Mouse (Mus musculus) forebrain, embryonic 12.5 days (tissue): ENCODE measurements around the gene Insl6. TPM values are rescaled to one million over a fixed set of nuclear protein-coding genes. Genes with fewer than 3 reads are reported as not detected.

Experiments
- ATAC-seq: fragments of 200-750 bp; cut with Nextera tagmentation; 2 replicates; pipeline ENCODE4 v1.8.0; 2017; ENCODE audit warnings: moderate TSS enrichment; ENCODE audit not compliant: low FRiP score
- H3K27ac ChIP-seq: fragments of 300-500 bp; sonication (generic); 2 replicates; pipeline ENCODE4 v1.5.1; 2016; ENCODE audit warnings: mild to moderate bottlenecking
- H3K27me3 ChIP-seq: fragments of 300-500 bp; sonication (generic); 2 replicates; pipeline ENCODE4 v1.6.1; 2016; ENCODE audit warnings: mild to moderate bottlenecking
- H3K36me3 ChIP-seq: fragments of 300-500 bp; sonication (generic); replicated peaks from 2 replicates; pipeline ENCODE4 v1.6.1; 2016; ENCODE audit warnings: mild to moderate bottlenecking
- H3K4me1 ChIP-seq: fragments of 300-500 bp; sonication (generic); 2 replicates; pipeline ENCODE4 v1.6.1; 2016
- H3K4me2 ChIP-seq: fragments of 300-500 bp; sonication (generic); 2 replicates; pipeline ENCODE4 v1.6.1; 2016; ENCODE audit warnings: mild to moderate bottlenecking, moderate library complexity
- H3K4me3 ChIP-seq: fragments of 300-500 bp; sonication (generic); replicated peaks from 2 replicates; pipeline ENCODE4 v1.5.1; 2016; ENCODE audit warnings: mild to moderate bottlenecking
- H3K9ac ChIP-seq: fragments of 300-500 bp; sonication (generic); 2 replicates; pipeline ENCODE4 v1.6.1; 2016; ENCODE audit warnings: mild to moderate bottlenecking
- H3K9me3 ChIP-seq: fragments of 300-500 bp; sonication (generic); 2 replicates; pipeline ENCODE4 v1.6.1; 2016
- WGBS: fragments of 180-500 bp; shearing (Covaris S2); methylation state at CpG from one replicate; pipeline ENCODE4 v1.1.7; 2016; 5-methylcytosine and 5-hydroxymethylcytosine counted together
- polyA plus RNA-seq: library from polyadenylated mRNA; unstranded; fragments of >200 nt; fragmentation: Nextera tagmentation; extraction: Ambion mirVana; gene quantifications from 2 replicates; pipeline ENCODE4 v1.2.1, GENCODE M21; 2016

The Insl6 gene
- polyA plus RNA-seq, 1 experiment from 2014 or later = 5.3 TPM

GRCm38 (mm10) chr19:29302119-29302518, 23.0 kb downstream of the Insl6 start:
- no peak for ATAC-seq
- 90% methylated on average over 2 of the region's 2 CpGs for WGBS
- Histone ChIP-seq H3K27ac (no peak overlapping the region), H3K27me3 (no peaks in the 10 kb centered on the region), H3K36me3 (peaks cover 32% of the 10 kb centered on the region), H3K9me3 (no peaks in the 10 kb centered on the region), H3K9ac (no peak overlapping the region), H3K4me3 (no peak overlapping the region), H3K4me1 (peaks cover 1% of the 10 kb centered on the region; the same call in 1 of the 2 replicates), H3K4me2 (no peak overlapping the region)

DNA sequence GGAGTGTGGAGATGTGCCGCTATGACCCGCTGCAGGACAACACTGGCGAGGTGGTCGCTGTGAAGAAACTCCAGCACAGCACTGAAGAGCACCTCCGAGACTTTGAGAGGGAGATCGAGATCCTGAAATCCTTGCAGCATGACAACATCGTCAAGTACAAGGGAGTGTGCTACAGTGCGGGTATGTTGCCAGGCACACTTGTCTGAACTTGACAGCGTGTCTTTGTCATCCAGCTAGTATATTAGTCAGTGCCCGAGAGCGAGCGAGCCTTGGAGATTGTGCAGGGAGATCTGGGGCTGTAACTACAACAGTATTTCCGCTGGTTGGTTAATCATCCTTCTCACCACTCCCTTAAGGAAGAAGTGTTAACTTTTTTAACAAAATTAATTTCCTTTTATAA, 24.2 kb downstream of the Insl6 start:
- no peaks in the 10 kb centered on the region for H3K27me3 ChIP-seq
- peaks cover 35% of the 10 kb centered on the region for H3K36me3 ChIP-seq
- H3K27ac ChIP-seq = no peak overlapping the region
- H3K4me3 ChIP-seq = no peak overlapping the region
- H3K4me2 ChIP-seq = no peak overlapping the region
- no peaks in the 10 kb centered on the region for H3K4me1 ChIP-seq
- no peak overlapping the region for H3K9ac ChIP-seq
- ATAC-seq = no peak
- no peaks in the 10 kb centered on the region for H3K9me3 ChIP-seq
- 92% methylated on average over 13 of the region's 13 CpGs for WGBS

DNA sequence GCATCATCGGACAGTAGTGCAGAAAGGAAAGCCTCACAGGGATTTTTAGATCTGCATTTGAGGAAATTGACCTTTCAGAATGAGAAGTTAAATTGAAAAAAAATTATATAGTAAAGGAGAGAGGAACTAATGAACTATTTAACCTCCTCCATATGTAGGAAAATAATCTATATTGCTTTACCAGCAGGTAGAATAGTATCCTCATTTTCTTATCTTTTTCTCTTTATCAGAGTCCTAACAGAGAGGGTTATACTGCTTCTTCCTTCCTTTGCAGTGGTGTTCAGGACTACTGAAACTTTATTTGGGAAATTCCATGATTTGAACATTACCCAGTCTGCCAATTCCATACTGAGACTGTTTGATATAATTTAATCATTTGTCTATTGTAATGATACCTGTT, 27.8 kb downstream of the Insl6 start:
- no peak for ATAC-seq
- peaks cover 37% of the 10 kb centered on the region for H3K36me3 ChIP-seq
- WGBS = 100% methylated on average over 1 of the region's 1 CpGs
- H3K27me3 ChIP-seq = no peaks in the 10 kb centered on the region
- H3K9ac ChIP-seq = no peak overlapping the region
- H3K4me1 ChIP-seq = no peaks in the 10 kb centered on the region
- H3K9me3 ChIP-seq = no peaks in the 10 kb centered on the region
- no peak overlapping the region for H3K4me2 ChIP-seq
- no peak overlapping the region for H3K27ac ChIP-seq
- no peak overlapping the region for H3K4me3 ChIP-seq

DNA sequence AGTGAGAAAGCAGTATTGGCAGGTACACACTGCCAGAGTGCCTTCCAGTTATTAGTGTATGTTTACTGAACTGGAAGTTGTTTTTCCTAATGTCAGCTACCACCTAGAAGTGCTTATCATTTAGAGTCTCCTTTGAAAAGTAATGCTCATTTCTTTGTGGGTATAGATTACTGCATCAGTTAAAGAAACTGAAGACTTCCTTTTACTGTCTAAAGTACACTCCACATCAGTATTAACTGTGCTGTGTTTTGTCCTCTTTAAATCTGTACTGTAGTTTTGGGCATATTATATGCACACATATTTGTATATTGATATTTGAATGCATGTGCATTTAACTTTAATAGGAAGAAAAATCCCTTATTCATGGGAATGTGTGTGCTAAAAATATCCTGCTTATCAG, 29.0 kb downstream of the Insl6 start:
- Histone ChIP-seq H3K27me3 (no peaks in the 10 kb centered on the region), H3K4me2 (no peak overlapping the region), H3K9ac (no peak overlapping the region), H3K9me3 (no peaks in the 10 kb centered on the region), H3K36me3 (peaks cover 43% of the 10 kb centered on the region), H3K4me3 (no peak overlapping the region), H3K27ac (no peak overlapping the region), H3K4me1 (no peaks in the 10 kb centered on the region)
- ATAC-seq = no peak

- no peak for ATAC-seq
- H3K36me3 ChIP-seq = peaks cover 30% of the 10 kb centered on the region
- no peaks in the 10 kb centered on the region for H3K27me3 ChIP-seq
- H3K9ac ChIP-seq = no peak overlapping the region
- whole genome bisulfite sequencing = 66% methylated on average over 2 of the region's 2 CpGs
- H3K4me1 ChIP-seq = no peaks in the 10 kb centered on the region
- no peak overlapping the region for H3K27ac ChIP-seq
- no peak overlapping the region for H3K4me3 ChIP-seq
- no peaks in the 10 kb centered on the region for H3K9me3 ChIP-seq
- no peak overlapping the region for H3K4me2 ChIP-seq
Measured at GRCm38 (mm10) chr19:29294756-29295155, 30.4 kb downstream of the Insl6 start.

- Histone ChIP-seq H3K27me3 (no peaks in the 10 kb centered on the region), H3K4me2 (no peak overlapping the region), H3K4me3 (no peak overlapping the region), H3K9ac (no peak overlapping the region), H3K9me3 (no peaks in the 10 kb centered on the region), H3K36me3 (peaks cover 27% of the 10 kb centered on the region), H3K4me1 (no peaks in the 10 kb centered on the region), H3K27ac (no peak overlapping the region)
- 89% methylated on average over 4 of the region's 4 CpGs for WGBS
- ATAC-seq = no peak
Measured at GRCm38 (mm10) chr19:29292546-29292945, 32.6 kb downstream of the Insl6 start.

DNA sequence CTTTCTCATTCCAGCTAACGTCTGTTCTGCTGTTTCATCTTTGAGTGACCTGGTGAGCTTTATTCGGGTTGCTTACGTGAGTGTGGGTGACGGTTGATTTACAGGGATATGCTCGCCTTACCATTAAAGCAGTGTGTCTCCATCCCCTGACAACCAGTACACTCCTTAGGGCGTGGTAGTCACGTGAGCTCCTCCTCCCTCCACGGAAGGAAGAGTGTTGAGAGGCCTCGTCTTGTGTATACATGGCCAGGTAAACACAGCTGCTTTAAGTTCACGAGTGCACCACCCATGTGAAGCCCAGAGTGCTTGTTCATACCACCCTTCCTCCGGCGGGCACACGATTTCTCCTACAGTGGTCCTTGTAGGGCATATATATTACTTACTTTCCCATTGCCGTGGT, 33.6 kb downstream of the Insl6 start:
- H3K27ac ChIP-seq = no peak overlapping the region
- 89% methylated on average over 14 of the region's 14 CpGs for WGBS
- no peaks in the 10 kb centered on the region for H3K4me1 ChIP-seq
- no peaks in the 10 kb centered on the region for H3K27me3 ChIP-seq
- no peak overlapping the region for H3K4me2 ChIP-seq
- H3K4me3 ChIP-seq = no peak overlapping the region
- peaks cover 27% of the 10 kb centered on the region for H3K36me3 ChIP-seq
- no peak for ATAC-seq
- no peak overlapping the region for H3K9ac ChIP-seq
- H3K9me3 ChIP-seq = no peaks in the 10 kb centered on the region

- H3K27me3 ChIP-seq = no peaks in the 10 kb centered on the region
- no peak overlapping the region for H3K9ac ChIP-seq
- peaks cover 28% of the 10 kb centered on the region for H3K36me3 ChIP-seq
- H3K27ac ChIP-seq = no peak overlapping the region
- 73% methylated on average over 8 of the region's 8 CpGs for WGBS
- no peak overlapping the region for H3K4me3 ChIP-seq
- no peaks in the 10 kb centered on the region for H3K9me3 ChIP-seq
- H3K4me1 ChIP-seq = peaks cover 10% of the 10 kb centered on the region
- no peak for ATAC-seq
- no peak overlapping the region for H3K4me2 ChIP-seq
Measured at GRCm38 (mm10) chr19:29287863-29288262, 37.3 kb downstream of the Insl6 start.

DNA sequence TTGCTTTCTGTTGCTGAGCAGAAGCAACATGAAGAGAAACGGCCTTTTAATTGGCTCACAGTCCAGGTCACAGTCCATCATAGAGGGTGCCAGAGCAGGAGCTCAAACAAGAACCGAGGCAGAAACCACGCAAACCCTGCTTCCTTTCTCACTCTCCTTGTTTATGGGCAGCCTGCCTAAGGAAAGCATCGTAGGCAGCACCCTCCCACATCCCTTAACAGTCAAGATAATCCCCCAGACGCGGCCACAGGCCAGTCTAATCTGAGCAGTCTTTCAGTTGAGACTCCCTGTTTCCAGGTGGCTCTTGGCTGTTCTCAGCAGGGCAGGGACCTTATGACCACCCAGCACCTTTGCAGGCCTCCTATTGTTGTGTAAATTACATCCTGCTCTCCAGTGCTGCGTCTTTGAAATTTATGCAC, 39.7 kb downstream of the Insl6 start:
- Histone ChIP-seq H3K9me3 (no peaks in the 10 kb centered on the region), H3K4me3 (no peak overlapping the region), H3K36me3 (peaks cover 12% of the 10 kb centered on the region), H3K27ac (0 out of 2 replicates have a peak overlapping the region, but pooled peaks have one; percentile 42), H3K27me3 (no peaks in the 10 kb centered on the region), H3K9ac (no peak overlapping the region), H3K4me2 (no peak overlapping the region), H3K4me1 (peaks cover 10% of the 10 kb centered on the region)
- 10% methylated on average over 7 of the region's 7 CpGs for WGBS
- no peak for ATAC-seq

DNA sequence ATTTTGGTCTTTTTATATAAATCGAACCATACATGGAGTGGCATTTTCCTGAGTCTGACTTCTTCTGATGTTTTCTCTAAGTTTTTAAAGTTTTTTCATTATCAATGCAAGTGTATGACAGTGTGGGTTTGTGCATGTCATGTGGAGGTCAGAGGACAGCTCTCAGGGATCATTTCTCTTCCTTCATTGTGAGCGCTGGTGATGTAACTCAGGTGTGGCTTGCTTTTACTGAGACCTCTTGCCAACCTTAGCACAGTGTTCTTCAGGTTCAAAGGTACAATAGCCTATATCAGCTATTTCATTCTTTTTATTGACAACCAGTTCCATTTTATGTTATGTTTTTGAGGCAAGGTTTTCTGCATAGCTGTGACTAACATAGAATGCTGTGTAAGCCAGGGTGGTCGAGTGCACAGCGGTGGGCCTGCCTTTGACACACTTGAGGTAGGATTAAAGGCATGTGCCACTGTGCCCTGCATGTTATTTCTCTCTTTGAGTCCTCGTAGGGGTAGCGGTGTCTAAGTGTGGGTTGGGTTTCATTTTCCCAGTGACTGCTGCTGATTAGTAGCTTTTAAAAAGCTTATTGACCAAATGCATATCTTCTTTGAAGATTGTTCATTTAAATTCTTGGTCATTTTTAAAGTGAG, 46.1 kb downstream of the Insl6 start:
- WGBS = 83% methylated on average over 6 of the region's 6 CpGs
- Histone ChIP-seq H3K4me3 (no peak overlapping the region), H3K9ac (no peak overlapping the region), H3K27me3 (no peaks in the 10 kb centered on the region), H3K4me2 (no peak overlapping the region), H3K27ac (no peak overlapping the region), H3K9me3 (no peaks in the 10 kb centered on the region), H3K4me1 (no peaks in the 10 kb centered on the region), H3K36me3 (peaks cover 19% of the 10 kb centered on the region)
- no peak for ATAC-seq

- no peak overlapping the region for H3K27ac ChIP-seq
- 94% methylated on average over 4 of the region's 4 CpGs for WGBS
- no peak for ATAC-seq
- H3K4me2 ChIP-seq = no peak overlapping the region
- H3K4me1 ChIP-seq = no peaks in the 10 kb centered on the region
- no peaks in the 10 kb centered on the region for H3K9me3 ChIP-seq
- H3K27me3 ChIP-seq = no peaks in the 10 kb centered on the region
- H3K9ac ChIP-seq = no peak overlapping the region
- peaks cover 15% of the 10 kb centered on the region for H3K36me3 ChIP-seq
- H3K4me3 ChIP-seq = no peak overlapping the region
Measured at GRCm38 (mm10) chr19:29276414-29276813, 48.7 kb downstream of the Insl6 start.

- H3K4me3 ChIP-seq = no peak overlapping the region
- 92% methylated on average over 3 of the region's 3 CpGs for WGBS
- no peaks in the 10 kb centered on the region for H3K27me3 ChIP-seq
- H3K36me3 ChIP-seq = peaks cover 7% of the 10 kb centered on the region
- ATAC-seq = no peak
- H3K9ac ChIP-seq = no peak overlapping the region
- no peak overlapping the region for H3K27ac ChIP-seq
- H3K4me1 ChIP-seq = peaks cover 6% of the 10 kb centered on the region; the same call in 1 of the 2 replicates
- no peak overlapping the region for H3K4me2 ChIP-seq
- H3K9me3 ChIP-seq = no peaks in the 10 kb centered on the region
Measured at GRCm38 (mm10) chr19:29272011-29272809, 52.9 kb downstream of the Insl6 start.
